Mouse (Mus musculus): Measurements from ENCODE around the gene Dhodh.

Dhodh gene

GRCm38 (mm10) chr8:109586972-109587504 lies 21.4 kb downstream of the Dhodh start:
- no peak for DNase-seq (ENCODE audit: low read depth, low spot score)

GRCm38 (mm10) chr8:109585652-109586051 lies 22.8 kb downstream of the Dhodh start:
- no peak for DNase-seq (ENCODE audit: low read depth, low spot score)

- no peak for DNase-seq (ENCODE audit: low read depth, low spot score)
Observed at GRCm38 (mm10) chr8:109584830-109585229, 23.6 kb downstream of the Dhodh start.

GRCm38 (mm10) chr8:109584293-109584692 lies 24.2 kb downstream of the Dhodh start:
- DNase-seq (ENCODE audit: low read depth, low spot score): no peak

- DNase-seq (ENCODE audit: low read depth, low spot score): no peak
Observed at GRCm38 (mm10) chr8:109578900-109579301, 29.6 kb downstream of the Dhodh start, which contains the start of gene Hp. Gene Hp, minus strand, starts transcription at chr8:109579172.

- no peak for DNase-seq (ENCODE audit: low read depth, low spot score)
Observed at GRCm38 (mm10) chr8:109576311-109576710, 32.2 kb downstream of the Dhodh start.

GRCm38 (mm10) chr8:109571139-109571538 lies 37.3 kb downstream of the Dhodh start:
- no peak for DNase-seq (ENCODE audit: low read depth, low spot score)

- DNase-seq (ENCODE audit: low read depth, low spot score): peak; percentile 100
Observed at GRCm38 (mm10) chr8:109565498-109566333, 42.8 kb downstream of the Dhodh start, which contains the start of the genes Dhx38 and Txnl4b. Gene Dhx38, minus strand, starts transcription at chr8:109565861. Gene Txnl4b, plus strand, starts transcription at chr8:109565892.

- no peak for DNase-seq (ENCODE audit: low read depth, low spot score)
Observed at GRCm38 (mm10) chr8:109564766-109565165, 43.7 kb downstream of the Dhodh start.

- DNase-seq (ENCODE audit: low read depth, low spot score): no peak
Observed at GRCm38 (mm10) chr8:109563881-109564280, 44.6 kb downstream of the Dhodh start.

- peak; percentile 20 for DNase-seq (ENCODE audit: low read depth, low spot score)
Observed at GRCm38 (mm10) chr8:109551663-109552062, 56.8 kb downstream of the Dhodh start.

- DNase-seq (ENCODE audit: low read depth, low spot score): no peak
Observed at GRCm38 (mm10) chr8:109544049-109544448, 64.4 kb downstream of the Dhodh start.

GRCm38 (mm10) chr8:109542748-109543519 lies 65.5 kb downstream of the Dhodh start:
- peak; percentile 75 for DNase-seq (ENCODE audit: low read depth, low spot score)

- DNase-seq (ENCODE audit: low read depth, low spot score): peak; percentile 20
Observed at GRCm38 (mm10) chr8:109542165-109542564, 66.3 kb downstream of the Dhodh start.
